17 mouse cellular contexts compared by ENCODE assay signal in the genomic region with DNA sequence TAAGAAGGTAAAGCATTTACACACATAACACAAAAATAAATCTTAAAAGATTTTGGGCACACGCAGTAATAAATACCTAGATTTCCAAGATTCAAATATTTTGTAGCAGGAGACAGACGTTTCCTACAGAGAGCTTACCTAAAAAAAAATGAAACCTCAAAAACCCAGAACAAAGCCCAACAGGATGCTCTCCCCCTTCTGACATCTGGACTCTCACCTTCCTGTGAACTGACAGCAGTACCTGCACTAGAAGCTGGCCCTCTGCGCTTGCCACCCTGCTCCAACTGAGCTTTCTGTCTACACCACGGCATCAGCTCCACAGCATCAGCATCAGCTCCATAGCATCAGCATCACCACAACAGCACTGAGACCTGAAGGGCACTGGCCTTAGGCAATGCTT. TPM values are rescaled to one million over a fixed set of nuclear protein-coding genes. Genes with fewer than 3 reads are reported as not detected.
DNase-seq lines count a peak whose midpoint lies in the region; ATAC-seq and TF ChIP-seq lines count a peak whose summit lies in the region.
"Had no signal": no experiment of that assay in that cellular context is flagged by ENCODE, and none has a peak within 500 bp of the region (broad histone marks: within the 10 kb centered on the region; RNA-seq: fewer than 3 reads in every experiment).

No protein-coding gene starts in this region.

- peak; percentile 62 for ATAC-seq in activated CD4-positive, CD25-positive, alpha-beta regulatory T cell, adult 4 months
- no peak for ATAC-seq in stomach, postnatal 0 days (ENCODE audit: low FRiP score, low TSS enrichment)
- ATAC-seq: forebrain, embryonic 15.5 days had no signal

- no peaks in the 10 kb centered on the region for H3K9me3 ChIP-seq in stomach, postnatal 0 days (ENCODE audit: control insufficient read depth, low read length)
- H3K9me3 ChIP-seq: embryonic facial prominence, embryonic 12.5 days had no signal

- peak overlapping the region; percentile 90; the same call in 1 of the 2 replicates for H3K27ac ChIP-seq in layer of hippocampus, adult 2 months
- H3K27ac ChIP-seq in stomach, postnatal 0 days (replicated peaks): no peak overlapping the region
- H3K27ac ChIP-seq: forebrain, embryonic 15.5 days had no signal

- no peak for TF ChIP-seq EP300 in stomach, postnatal 0 days (optimal IDR thresholded peaks at IDR 0.05)

- H3K27me3 ChIP-seq in stomach, postnatal 0 days (ENCODE audit: control insufficient read depth, insufficient read depth, low read length): no peaks in the 10 kb centered on the region
- H3K27me3 ChIP-seq: embryonic facial prominence, embryonic 12.5 days; forebrain, embryonic 15.5 days had no signal

- no peaks in the 10 kb centered on the region for H3K36me3 ChIP-seq in stomach, postnatal 0 days (ENCODE audit: control insufficient read depth, insufficient read depth, low read length)
- H3K36me3 ChIP-seq: G1E had no signal

- no peaks in the 10 kb centered on the region for H3K4me1 ChIP-seq in stomach, postnatal 0 days (replicated peaks; ENCODE audit: control insufficient read depth, insufficient read depth)

- no peak for TF ChIP-seq CTCF in layer of hippocampus, adult 2 months (conservative IDR thresholded peaks at IDR 0.05)
- no peak for TF ChIP-seq CTCF in stomach, postnatal 0 days (IDR thresholded peaks at IDR 0.05; ENCODE audit: low read depth)

- WGBS in stomach, postnatal 0 days: 83% methylated on average over 4 of the region's 4 CpGs

- H3K9ac ChIP-seq in stomach, postnatal 0 days (ENCODE audit: low read length): no peak overlapping the region
- H3K9ac ChIP-seq: embryonic facial prominence, embryonic 12.5 days; forebrain, embryonic 15.5 days; hindbrain, embryonic 14.5 days had no signal

- no peak overlapping the region for H3K4me2 ChIP-seq in stomach, postnatal 0 days (replicated peaks; ENCODE audit: low read depth)
- H3K4me2 ChIP-seq: embryonic facial prominence, embryonic 12.5 days; forebrain, embryonic 15.5 days; hindbrain, embryonic 14.5 days had no signal

- no peak overlapping the region for H3K4me3 ChIP-seq in layer of hippocampus, adult 2 months
- no peak overlapping the region for H3K4me3 ChIP-seq in stomach, postnatal 0 days (ENCODE audit: low read depth, low read length)
- H3K4me3 ChIP-seq: embryonic facial prominence, embryonic 12.5 days; forebrain, embryonic 15.5 days; hindbrain, embryonic 10.5 days had no signal

- no peak for DNase-seq in layer of hippocampus, adult 2 months (ENCODE audit: low spot score in 2 of 2)
- DNase-seq in layer of hippocampus, adult 9-11 months: no peak
- DNase-seq in thymus, postnatal 14 days: peak; percentile 47
- no peak for DNase-seq in thymus, postnatal 25 days
- DNase-seq in naive thymus-derived CD4-positive, alpha-beta T cell, adult 2 months (ENCODE audit: low read depth): peak; percentile 62
- DNase-seq in embryo, embryonic 9.5 days (ENCODE audit: extremely low spot score): no peak
- no peak for DNase-seq in stomach, postnatal 0 days (ENCODE audit: low spot score)
- DNase-seq: cerebellum, adult 11 months; cerebellum, adult 8-10 months; cerebellum, postnatal 14 days; gastrocnemius, postnatal 36 days had no signal

RNA-seq across cellular contexts. Expression of gene Katnal1, which starts 19.1 kb away (rescaled TPM):
- 10 to 100 TPM; 62.3 to 66.3 TPM for total RNA-seq in layer of hippocampus, adult 2 months (2021)
- polyA plus RNA-seq in activated CD4-positive, CD25-positive, alpha-beta regulatory T cell, adult 4 months (2017; shearing (Covaris generic)): 1 to 10 TPM; 2.9 to 4.3 TPM
- 3.4 and 4.1 TPM in 2 replicates for polyA plus RNA-seq in stomach, postnatal 0 days (2015; fragmentation: Nextera tagmentation; extraction: Ambion mirVana)
- polyA plus RNA-seq: G1E had no signal

Comparison
In these comparisons a context has a peak if more than half of its experiments do, and no peak if none do; other contexts are left out.
1. DNase-seq: peak in thymus, postnatal 14 days (single experiment) and naive thymus-derived CD4-positive, alpha-beta T cell, adult 2 months (single experiment); none in layer of hippocampus, adult 2 months (0 of 2), layer of hippocampus, adult 9-11 months (single experiment), thymus, postnatal 25 days (single experiment), embryo, embryonic 9.5 days (single experiment) and stomach, postnatal 0 days (single experiment).